Mouse (Mus musculus): ENCODE data around the gene Gm8024.
"Not testable (repeated sequence)": the region's sequence is repeated elsewhere in the genome, so short reads cannot be mapped to it uniquely, and the experiment has no call there.

Gene Gm8024

GRCm38 (mm10) chr14:42524182-42524581 is at the start of gene Gm8024:
TSS of gene Gm8024 (minus strand) at chr14:42524282.
- not testable (repeated sequence) for DNase-seq

DNA sequence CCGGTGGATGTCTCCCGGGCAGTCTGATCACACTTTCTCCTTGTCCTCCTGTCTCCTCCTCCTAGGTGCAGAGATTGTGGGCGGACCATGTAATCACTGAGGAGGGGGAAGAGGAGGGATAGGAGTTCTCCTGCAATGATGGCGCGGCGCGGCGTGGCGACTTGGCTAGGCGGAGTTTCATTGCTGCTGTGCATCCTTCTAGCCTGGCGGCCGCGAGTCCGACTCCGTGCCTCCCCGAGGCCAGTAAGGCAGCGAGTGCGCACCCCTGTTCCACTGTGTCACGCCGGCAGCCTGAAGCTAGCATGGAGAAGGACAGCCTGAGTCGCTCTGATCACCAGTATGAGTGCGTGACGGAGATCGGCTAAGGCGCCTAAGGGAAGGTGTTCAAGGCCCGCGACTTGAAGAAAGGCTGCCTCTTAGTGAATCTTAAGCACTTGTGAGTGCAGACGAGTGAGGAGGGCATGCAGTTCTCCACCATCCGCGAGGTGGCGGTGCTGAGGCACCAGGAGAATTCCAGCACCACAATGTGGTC is 19.2 kb upstream of the Gm8024 start:
- DNase-seq = not testable (repeated sequence)

- not testable (repeated sequence) for DNase-seq
These were observed 18.5 kb upstream of the Gm8024 start for GRCm38 (mm10) chr14:42542316-42543169.

- DNase-seq = not testable (repeated sequence)
These were observed 21.8 kb downstream of the Gm8024 start, which contains the start of gene Gm8020 for GRCm38 (mm10) chr14:42502249-42502648. TSS of gene Gm8020 (minus strand) at chr14:42502349.

Data from spleen, adult 18-20 months (tissue).